Mouse (Mus musculus) cerebellum, adult 2 months (tissue): ENCODE measurements around the gene Samd14.

Experiments
- CTCF ChIP-seq: fragments of 200-500 bp; IDR thresholded peaks from 2 replicates; pipeline ENCODE4 v1.5.1; 2011; ENCODE audit warnings: low read depth, mild to moderate bottlenecking, control low read depth, low read length, moderate library complexity, borderline replicate concordance; ENCODE audit not compliant: insufficient read depth
- POLR2A ChIP-seq: fragments of 200-500 bp; IDR thresholded peaks from 2 replicates; pipeline ENCODE4 v1.6.1; 2011; ENCODE audit warnings: low read length, control low read depth, borderline replicate concordance; ENCODE audit not compliant: insufficient read depth

DNA sequence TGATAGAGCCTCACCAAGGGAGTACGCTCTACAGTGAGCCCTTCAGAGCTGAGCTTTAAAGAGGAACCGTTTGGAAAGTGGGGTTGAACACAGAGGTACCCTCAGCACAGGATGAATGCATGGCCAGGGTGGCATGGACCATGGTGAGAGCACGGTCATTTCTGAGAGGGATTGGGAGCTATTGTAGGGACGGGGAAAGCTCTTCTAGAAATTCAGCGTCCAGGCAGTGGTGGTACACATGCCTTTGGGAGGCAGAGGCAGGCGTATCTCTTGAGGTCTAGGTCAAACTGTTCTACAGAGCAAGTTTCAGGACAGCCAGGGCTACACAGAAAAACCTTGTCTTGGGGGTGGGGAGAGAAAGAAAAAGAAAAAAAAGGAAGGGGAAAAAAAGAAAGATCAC lies 12.7 kb upstream of the Samd14 start:
- TF ChIP-seq CTCF: no peak
- TF ChIP-seq POLR2A: no peak
